Mouse (Mus musculus) urinary bladder, postnatal 14 days (tissue): ENCODE measurements around the gene Gh.

Experiments
- DNase-seq: peaks from one replicate; pipeline ENCODE4 v3.0.0; 2021; ENCODE audit warnings: low spot score

Gh gene

GRCm38 (mm10) chr11:106308162-106308561, 6.5 kb upstream of the Gh start:
- DNase-seq = no peak

DNA sequence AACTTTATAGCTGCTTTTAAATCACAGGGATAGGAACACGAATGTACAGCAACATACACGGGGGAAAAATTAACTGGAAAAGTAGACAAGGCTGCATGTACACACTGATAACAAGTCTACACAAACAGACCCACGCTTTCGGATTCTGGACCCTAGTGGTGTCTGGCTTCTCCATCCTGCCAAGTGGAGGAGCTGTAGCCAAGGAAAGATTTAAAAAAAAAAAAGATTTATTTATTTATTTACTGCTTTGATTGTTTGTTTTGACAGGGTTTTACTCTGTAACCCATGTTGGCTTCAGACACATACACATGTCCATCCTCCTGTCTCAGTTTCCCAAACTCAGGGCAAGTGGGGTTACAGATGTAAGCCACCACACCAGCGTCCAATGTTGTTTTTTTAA, 5.8 kb upstream of the Gh start:
- no peak for DNase-seq

- DNase-seq = no peak
Measured at GRCm38 (mm10) chr11:106306758-106307157, 5.1 kb upstream of the Gh start.

DNA sequence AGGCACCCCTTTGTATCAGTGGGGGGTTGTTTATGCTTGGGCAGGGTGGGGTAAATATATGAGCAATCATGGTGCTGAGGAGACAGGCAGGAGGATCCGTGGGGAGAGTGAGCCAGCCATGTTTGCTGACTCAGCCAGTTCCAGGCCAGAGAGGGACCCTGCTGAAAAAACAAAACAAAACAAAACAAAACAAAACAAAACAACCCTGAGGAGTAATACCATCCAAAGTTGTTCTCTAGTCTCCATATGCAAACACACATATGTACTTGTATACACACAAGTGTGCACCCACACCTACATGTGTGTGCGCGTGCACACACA, 4.4 kb upstream of the Gh start:
- no peak for DNase-seq

DNA sequence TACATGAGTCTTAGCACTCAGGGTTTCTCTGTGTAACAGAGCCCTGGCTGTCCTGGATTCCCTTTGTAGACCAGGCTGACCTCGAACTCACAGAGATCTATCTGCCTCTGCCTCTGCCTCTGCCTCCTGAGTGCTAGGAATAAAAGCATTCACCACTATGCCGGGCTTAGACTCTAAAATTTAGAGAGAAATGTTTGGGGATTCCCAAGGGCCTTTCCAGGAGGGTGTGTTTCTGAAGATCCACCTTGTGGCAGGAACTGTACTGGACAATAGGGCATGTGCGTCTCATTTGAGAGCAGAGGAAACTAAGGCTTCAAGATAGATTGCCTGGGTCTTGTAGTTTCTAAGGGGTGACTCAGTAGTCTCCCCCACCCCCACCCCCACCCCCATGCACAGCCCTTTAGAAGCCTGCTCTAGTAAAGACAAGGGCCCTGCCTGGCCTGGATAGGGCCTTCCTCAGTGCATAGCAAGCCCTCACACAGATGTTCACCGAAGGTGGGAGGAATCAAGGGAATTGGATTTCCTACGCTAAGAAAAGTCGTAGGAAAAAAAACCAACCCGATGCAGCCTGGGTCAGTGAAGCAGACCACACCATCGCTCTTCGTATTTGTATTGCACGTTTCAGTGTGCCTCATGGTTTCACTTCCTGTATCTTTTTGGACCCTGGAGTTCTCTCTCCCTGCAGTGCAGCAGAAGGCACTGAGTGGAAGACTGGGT, 3.8 kb upstream of the Gh start:
- no peak for DNase-seq

GRCm38 (mm10) chr11:106302634-106303033, 969 bp upstream of the Gh start:
- peak; percentile 58 for DNase-seq

DNA sequence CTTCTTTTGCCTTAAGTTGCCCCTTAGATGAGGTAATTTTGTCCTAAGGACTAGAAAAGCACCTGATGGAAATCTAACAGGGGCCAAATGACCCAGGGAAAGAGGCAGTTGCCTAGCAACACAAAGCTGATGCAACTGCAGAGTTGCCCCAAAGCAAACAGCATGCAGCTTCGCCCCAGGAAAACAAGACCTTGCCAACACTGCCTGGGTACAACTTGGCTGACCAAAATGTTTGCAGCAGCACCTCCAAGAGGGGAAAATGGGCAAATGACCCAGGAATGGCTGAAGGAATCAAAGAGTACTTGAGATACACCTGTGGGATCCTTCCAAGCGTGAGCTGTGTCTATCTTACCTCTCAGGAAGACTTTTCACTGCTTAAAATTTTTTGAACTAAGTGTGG, 9.8 kb downstream of the Gh start:
- DNase-seq = no peak

GRCm38 (mm10) chr11:106290376-106290775, 11.3 kb downstream of the Gh start:
- DNase-seq = no peak

DNA sequence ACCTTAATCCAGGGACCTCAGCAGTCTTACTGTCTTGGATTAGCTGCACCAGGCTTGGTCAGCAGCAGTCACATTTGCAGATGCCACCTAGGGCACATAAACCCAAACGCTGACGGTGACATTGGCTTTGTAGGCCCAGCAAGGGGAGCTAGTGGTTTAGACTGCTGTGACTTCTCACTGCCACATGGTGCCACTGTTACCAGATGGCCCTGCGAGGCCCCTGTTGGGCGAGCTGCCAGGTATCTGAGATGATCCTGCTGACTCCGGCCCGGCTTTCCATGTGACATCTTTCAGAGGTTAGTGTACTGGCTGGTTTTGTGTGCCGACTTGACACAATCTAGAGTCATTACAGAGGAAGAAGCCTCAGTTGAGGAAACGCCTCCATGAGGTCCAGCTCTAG, 12.3 kb downstream of the Gh start:
- DNase-seq = peak; percentile 55

DNA sequence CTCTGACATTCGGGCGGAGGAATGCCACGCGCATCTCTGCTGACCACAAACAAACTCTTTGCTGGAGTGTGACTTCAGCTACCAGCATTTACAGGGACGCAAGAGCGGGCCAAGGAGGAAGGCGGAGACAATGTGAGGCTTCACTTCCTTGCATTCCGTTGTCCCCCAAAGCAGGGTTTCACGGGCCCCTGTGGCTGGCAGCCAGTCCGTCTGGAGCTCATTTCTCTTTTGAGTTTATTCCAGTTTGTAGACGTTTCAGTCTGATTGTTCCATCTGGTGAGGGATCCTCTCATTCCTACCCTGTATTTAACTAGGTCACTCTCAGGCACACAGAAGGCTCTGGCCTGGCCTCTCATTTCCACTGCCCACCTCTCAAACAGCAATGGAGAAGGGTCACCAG, 14.7 kb downstream of the Gh start:
- DNase-seq = no peak

DNA sequence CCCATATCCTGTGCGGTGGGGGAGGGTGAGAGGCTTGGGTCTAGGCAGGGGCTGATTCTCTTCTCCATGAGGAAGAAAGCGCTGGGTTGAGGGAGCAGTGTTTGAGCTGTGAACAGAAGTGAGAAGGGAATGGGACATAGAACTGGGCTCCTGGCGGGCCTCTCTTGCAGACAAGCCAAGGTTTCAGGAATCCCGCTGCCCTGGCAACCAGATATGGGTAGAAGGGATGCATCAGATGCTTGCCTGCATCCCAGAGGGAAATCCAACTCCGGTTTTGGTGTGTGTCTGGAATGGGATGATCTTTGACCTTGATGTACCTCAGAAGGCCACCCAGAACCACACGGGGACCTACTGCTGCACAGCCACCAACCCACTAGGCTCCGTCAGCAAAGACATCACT, 15.5 kb downstream of the Gh start:
- DNase-seq = no peak

GRCm38 (mm10) chr11:106284126-106284525, 17.5 kb downstream of the Gh start:
- DNase-seq = no peak

- no peak for DNase-seq
Measured at GRCm38 (mm10) chr11:106283371-106283770, 18.3 kb downstream of the Gh start.

DNA sequence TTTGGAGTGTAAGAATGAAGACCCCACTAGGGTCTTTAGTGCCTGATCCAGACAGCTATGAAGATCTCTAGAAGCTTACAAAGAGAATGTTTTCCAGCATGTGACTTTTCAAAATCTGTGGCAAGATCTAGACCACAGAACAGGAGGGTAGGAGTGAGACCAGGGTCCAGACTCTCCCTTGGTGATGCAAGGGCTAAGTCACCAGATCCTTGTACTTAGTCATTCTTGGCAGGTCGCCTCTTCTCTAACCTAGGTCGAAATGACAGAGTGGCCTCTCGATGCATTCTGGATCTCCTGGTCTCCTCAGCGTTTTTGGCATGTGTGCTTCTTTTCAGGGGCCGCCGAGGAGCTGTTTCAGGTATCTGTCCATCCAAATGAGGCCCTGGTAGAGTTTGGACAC, 19.2 kb downstream of the Gh start:
- DNase-seq = no peak

DNA sequence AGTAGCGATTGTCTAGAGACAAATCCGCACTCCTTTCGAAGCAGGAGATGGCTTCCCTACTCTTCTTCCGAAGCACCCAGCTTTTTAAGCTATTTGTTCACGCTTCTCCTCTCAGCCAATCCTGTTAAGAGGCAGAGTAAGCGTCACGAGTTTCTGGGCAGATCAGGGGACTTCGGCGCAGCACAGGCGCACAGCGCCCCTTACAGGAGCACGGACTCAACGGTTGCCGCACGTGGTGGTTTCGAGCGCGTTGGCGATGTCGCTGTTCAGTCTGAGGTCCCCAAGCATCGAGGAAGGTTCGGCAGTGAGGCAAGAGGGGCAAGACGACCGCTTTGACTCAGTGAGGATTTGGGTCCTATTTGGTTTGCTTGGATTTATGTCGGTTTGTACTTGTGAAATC, 25.2 kb downstream of the Gh start, which contains the start of gene Tcam1:
Gene Tcam1 (plus strand): TSS at position 219 of the 400 bp plus-strand sequence.
- peak; percentile 94 for DNase-seq

GRCm38 (mm10) chr11:106274971-106275411, 26.7 kb downstream of the Gh start:
- DNase-seq = peak; percentile 75

DNA sequence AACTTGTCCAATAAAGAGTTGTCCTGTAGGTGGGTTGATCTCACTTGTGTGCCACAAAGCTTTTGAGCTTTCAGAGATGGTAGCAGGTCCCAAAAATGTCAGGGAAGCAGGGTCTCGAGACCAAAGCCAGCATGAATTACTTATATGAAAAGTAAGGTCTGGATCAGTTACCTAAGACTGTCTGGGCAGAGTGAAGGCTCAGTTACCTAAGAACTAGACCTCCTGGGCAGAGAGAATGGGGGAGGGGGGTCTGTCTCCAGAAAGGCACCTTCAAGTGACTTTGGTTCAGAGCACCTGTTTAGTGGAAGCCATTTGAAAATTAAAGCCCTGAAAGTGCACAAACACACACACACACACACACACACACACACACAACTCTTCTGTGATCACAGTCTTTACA, 27.3 kb downstream of the Gh start:
- no peak for DNase-seq

- no peak for DNase-seq
Measured at GRCm38 (mm10) chr11:106273811-106274210, 27.9 kb downstream of the Gh start.

- no peak for DNase-seq
Measured at GRCm38 (mm10) chr11:106273311-106273684, 28.4 kb downstream of the Gh start.

GRCm38 (mm10) chr11:106272644-106273310, 28.9 kb downstream of the Gh start, which contains the start of gene Smarcd2:
Gene Smarcd2, minus strand, starts transcription at chr11:106272972.
- peak; percentile 99 for DNase-seq

- peak; percentile 50 for DNase-seq
Measured at GRCm38 (mm10) chr11:106271794-106272643, 29.6 kb downstream of the Gh start.

- DNase-seq = peak; percentile 32
Measured at GRCm38 (mm10) chr11:106271131-106271793, 30.4 kb downstream of the Gh start.
